Mouse (Mus musculus) MEL (cell line): Measurements from ENCODE around the gene Sgms1. TPM values are rescaled to one million over a fixed set of nuclear protein-coding genes. Genes with fewer than 3 reads are reported as not detected.

ENCODE experiments used
- DNase-seq: peaks from one replicate; pipeline ENCODE4 v3.0.0; 2011; ENCODE audit warnings: low read depth, low spot score
- H3K27ac ChIP-seq: 2 replicates; pipeline ENCODE4 v1.5.1; 2012; ENCODE audit warnings: low read depth, mild to moderate bottlenecking, control low read depth, low read length, moderate library complexity; ENCODE audit not compliant: control insufficient read depth
- H3K27me3 ChIP-seq, 2 experiments: fragments of 150-350 bp in 1 of 2; sonication (generic) in 1 of 2; 2 replicates each; pipeline ENCODE4 v1.6.1; 2012; ENCODE audit warnings: low read length in 2 of 2, mild to moderate bottlenecking in 2 of 2, improper control_type of control experiment in 1 of 2, moderate library complexity in 1 of 2; ENCODE audit not compliant: insufficient read depth in 2 of 2, control insufficient read depth in 1 of 2
- H3K36me3 ChIP-seq, 2 experiments: 2 replicates each; pipeline ENCODE4 v1.6.1; 2012 to 2014; ENCODE audit warnings: low read length in 2 of 2, improper control_type of control experiment in 1 of 2, inconsistent platforms in 1 of 2, mild to moderate bottlenecking in 1 of 2; ENCODE audit not compliant: insufficient read depth in 2 of 2, control insufficient read depth in 1 of 2
- H3K4me1 ChIP-seq, 2 experiments: fragments of 150-350 bp in 1 of 2; sonication (generic) in 1 of 2; 2 replicates each; pipeline ENCODE4 v1.6.1; 2012; ENCODE audit warnings: low read length in 2 of 2, improper control_type of control experiment in 1 of 2, mild to moderate bottlenecking in 1 of 2; ENCODE audit not compliant: insufficient read depth in 2 of 2, control insufficient read depth in 1 of 2
- H3K4me3 ChIP-seq, 2 experiments: fragments of 150-350 bp in 1 of 2; sonication (generic) in 1 of 2; 2 replicates each; pipeline ENCODE4 v1.5.1; 2012; ENCODE audit warnings: low read depth in 2 of 2, low read length in 2 of 2, mild to moderate bottlenecking in 2 of 2, moderate library complexity in 2 of 2, control low read depth in 1 of 2, improper control_type of control experiment in 1 of 2; ENCODE audit not compliant: control insufficient read depth in 1 of 2, insufficient read depth in 1 of 2
- H3K79me2 ChIP-seq: 2 replicates; pipeline ENCODE4 v1.6.1; 2012; ENCODE audit warnings: mild to moderate bottlenecking, low read length, moderate library complexity; ENCODE audit not compliant: control insufficient read depth, poor library complexity, insufficient read depth
- H3K9ac ChIP-seq: 2 replicates; pipeline ENCODE4 v1.6.1; 2012; ENCODE audit warnings: low read depth, mild to moderate bottlenecking, control low read depth, low read length, moderate library complexity; ENCODE audit not compliant: control insufficient read depth, poor library complexity, severe bottlenecking
- H3K9me3 ChIP-seq: fragments of 150-350 bp; sonication (generic); replicated peaks from 2 replicates; pipeline ENCODE4 v1.6.1; 2012; ENCODE audit warnings: mild to moderate bottlenecking, low read length, improper control_type of control experiment, moderate library complexity; ENCODE audit not compliant: insufficient read depth
- BHLHE40 ChIP-seq: IDR thresholded peaks from 2 replicates; pipeline ENCODE4 v1.6.1; 2012; ENCODE audit warnings: low read depth, mild to moderate bottlenecking, inconsistent platforms, low read length, improper control_type of control experiment, borderline replicate concordance
- CHD1 ChIP-seq: IDR thresholded peaks from 2 replicates; pipeline ENCODE4 v1.6.1; 2012; ENCODE audit warnings: low read depth, mild to moderate bottlenecking, inconsistent platforms, low read length, improper control_type of control experiment
- CHD2 ChIP-seq: IDR thresholded peaks from 2 replicates; pipeline ENCODE4 v1.6.1; 2011; ENCODE audit warnings: low read length, improper control_type of control experiment
- E2F4 ChIP-seq: IDR thresholded peaks from 2 replicates; pipeline ENCODE4 v1.6.1; 2011; ENCODE audit warnings: low read depth, low read length, improper control_type of control experiment, borderline replicate concordance
- ELF1 ChIP-seq: IDR thresholded peaks from 2 replicates; pipeline ENCODE4 v1.6.1; 2014; ENCODE audit warnings: low read depth, mild to moderate bottlenecking, inconsistent platforms, low read length, improper control_type of control experiment, moderate library complexity
- ETS1 ChIP-seq: IDR thresholded peaks from 2 replicates; pipeline ENCODE4 v1.6.1; 2012; ENCODE audit warnings: low read depth, mild to moderate bottlenecking, inconsistent platforms, low read length, improper control_type of control experiment, moderate library complexity
- GABPA ChIP-seq: IDR thresholded peaks from 2 replicates; pipeline ENCODE4 v1.6.1; 2012; ENCODE audit warnings: low read depth, mild to moderate bottlenecking, inconsistent platforms, low read length, improper control_type of control experiment, moderate library complexity
- GATA1 ChIP-seq: IDR thresholded peaks from 2 replicates; pipeline ENCODE4 v1.6.1; 2011; ENCODE audit warnings: low read depth, low read length, improper control_type of control experiment
- HCFC1 ChIP-seq: IDR thresholded peaks from 2 replicates; pipeline ENCODE4 v1.6.1; 2012; ENCODE audit warnings: low read depth, mild to moderate bottlenecking, inconsistent platforms, low read length, improper control_type of control experiment, moderate library complexity
- KAT2A ChIP-seq: conservative IDR thresholded peaks from 2 replicates; pipeline ENCODE4 v1.6.1; 2012; ENCODE audit warnings: low read depth, low read length, improper control_type of control experiment, inconsistent platforms
- MAFK ChIP-seq: IDR thresholded peaks from 2 replicates; pipeline ENCODE4 v1.6.1; 2011; ENCODE audit warnings: low read depth, mild to moderate bottlenecking, low read length, improper control_type of control experiment, borderline replicate concordance
- MAX ChIP-seq: IDR thresholded peaks from 2 replicates; pipeline ENCODE4 v1.6.1; 2011; ENCODE audit warnings: low read length, improper control_type of control experiment
- MEF2A ChIP-seq: IDR thresholded peaks from 2 replicates; pipeline ENCODE4 v1.6.1; 2014; ENCODE audit warnings: low read depth, mild to moderate bottlenecking, inconsistent platforms, low read length, improper control_type of control experiment; ENCODE audit not compliant: poor library complexity, insufficient replicate concordance, severe bottlenecking; ENCODE audit errors: extremely low read depth
- MXI1 ChIP-seq: IDR thresholded peaks from 2 replicates; pipeline ENCODE4 v1.6.1; 2011; ENCODE audit warnings: mild to moderate bottlenecking, low read depth, low read length, improper control_type of control experiment
- MYC ChIP-seq: IDR thresholded peaks from 2 replicates; pipeline ENCODE4 v1.6.1; 2011; ENCODE audit warnings: low read depth, mild to moderate bottlenecking, low read length, improper control_type of control experiment, moderate library complexity
- NRF1 ChIP-seq: IDR thresholded peaks from 2 replicates; pipeline ENCODE4 v1.6.1; 2014; ENCODE audit warnings: low read depth, mild to moderate bottlenecking, inconsistent platforms, low read length, improper control_type of control experiment, moderate library complexity; ENCODE audit not compliant: poor library complexity, insufficient read depth, severe bottlenecking
- POLR2A ChIP-seq, 2 experiments: IDR thresholded peaks; 2 replicates each; pipeline ENCODE4 v1.6.1; 2011 to 2012; ENCODE audit warnings: low read length in 2 of 2, mild to moderate bottlenecking in 2 of 2, control low read depth in 1 of 2, improper control_type of control experiment in 1 of 2, low read depth in 1 of 2, moderate library complexity in 1 of 2; ENCODE audit not compliant: control insufficient read depth in 1 of 2, insufficient read depth in 1 of 2, poor library complexity in 1 of 2
- POLR2AphosphoS2 ChIP-seq: IDR thresholded peaks from 2 replicates; pipeline ENCODE4 v1.6.1; 2011; ENCODE audit warnings: low read length, improper control_type of control experiment
- SIN3A ChIP-seq: IDR thresholded peaks from 2 replicates; pipeline ENCODE4 v1.6.1; 2012; ENCODE audit warnings: low read length, improper control_type of control experiment, inconsistent platforms
- SMC3 ChIP-seq: IDR thresholded peaks from 2 replicates; pipeline ENCODE4 v1.6.1; 2011; ENCODE audit warnings: low read depth, low read length, improper control_type of control experiment
- TCF12 ChIP-seq: IDR thresholded peaks from 2 replicates; pipeline ENCODE4 v1.6.1; 2014; ENCODE audit warnings: low read depth, mild to moderate bottlenecking, inconsistent platforms, low read length, improper control_type of control experiment, moderate library complexity
- UBTF ChIP-seq: IDR thresholded peaks from 2 replicates; pipeline ENCODE4 v1.6.1; 2012; ENCODE audit warnings: low read depth, mild to moderate bottlenecking, inconsistent platforms, low read length, improper control_type of control experiment, moderate library complexity, borderline replicate concordance; ENCODE audit not compliant: insufficient read depth
- USF1 ChIP-seq: IDR thresholded peaks from 2 replicates; pipeline ENCODE4 v1.6.1; 2014; ENCODE audit warnings: low read depth, mild to moderate bottlenecking, inconsistent platforms, low read length, improper control_type of control experiment, moderate library complexity
- USF2 ChIP-seq, 2 experiments: IDR thresholded peaks; 2 replicates each; pipeline ENCODE4 v1.6.1; 2011 to 2012; ENCODE audit warnings: improper control_type of control experiment in 2 of 2, low read length in 2 of 2, borderline replicate concordance in 1 of 2, inconsistent platforms in 1 of 2, low read depth in 1 of 2, mild to moderate bottlenecking in 1 of 2; ENCODE audit not compliant: insufficient read depth in 1 of 2
- ZC3H11A ChIP-seq: IDR thresholded peaks from 2 replicates; pipeline ENCODE4 v1.6.1; 2012; ENCODE audit warnings: low read depth, mild to moderate bottlenecking, inconsistent platforms, low read length, improper control_type of control experiment
- ZKSCAN1 ChIP-seq: IDR thresholded peaks from 2 replicates; pipeline ENCODE4 v1.6.1; 2012; ENCODE audit warnings: low read depth, mild to moderate bottlenecking, inconsistent platforms, low read length, improper control_type of control experiment, moderate library complexity
- ZMIZ1 ChIP-seq: IDR thresholded peaks from 2 replicates; pipeline ENCODE4 v1.6.1; 2012; ENCODE audit warnings: low read depth, mild to moderate bottlenecking, inconsistent platforms, low read length, improper control_type of control experiment, moderate library complexity
- polyA plus RNA-seq, 2 experiments: library from polyadenylated mRNA; stranded (reverse) in 1 of 2; unstranded in 1 of 2; fragments of >175 nt in 1 of 2; fragments of >200 nt in 1 of 2; gene quantifications; 2 replicates each; pipeline versions ENCODE4 v1.2.1 to v1.2.4; 2012; ENCODE audit warnings: low replicate concordance in 2 of 2, low read depth in 1 of 2; ENCODE audit not compliant: insufficient read length in 2 of 2, insufficient read depth in 1 of 2, missing spikeins in 1 of 2
- total RNA-seq: library from RNA; depleted of rRNA; stranded (reverse); fragments of 300-350 nt; gene quantifications from 2 replicates; pipeline ENCODE4 v1.2.3, GENCODE M21; 2012

Sgms1 gene
- total and polyA plus RNA-seq, 3 experiments, result 16.3 to 18.5 TPM; not detected in 1

- no peak for TF ChIP-seq NRF1
- no peak for TF ChIP-seq GABPA
- TF ChIP-seq CHD1, result no peak
- no peak for TF ChIP-seq CHD2
- TF ChIP-seq MXI1, result no peak
- peak; percentile 76 for TF ChIP-seq GATA1
- TF ChIP-seq HCFC1, result 0 out of 2 replicates have a peak, but pooled peaks have one; percentile 15
- TF ChIP-seq ETS1, result peak; percentile 69
- TF ChIP-seq MAX, result no peak; the same call in 1 of the 2 replicates
- TF ChIP-seq POLR2AphosphoS2, result no peak
- no peak for TF ChIP-seq ZKSCAN1
- TF ChIP-seq MYC, result no peak
- no peak for TF ChIP-seq KAT2A
- TF ChIP-seq MEF2A, result no peak
- no peak for TF ChIP-seq SMC3
- no peak for TF ChIP-seq ZMIZ1
- TF ChIP-seq MAFK, result no peak
- TF ChIP-seq BHLHE40, result no peak
- no peak for TF ChIP-seq ZC3H11A
- no peak for TF ChIP-seq UBTF
- TF ChIP-seq POLR2A (IDR thresholded peaks at IDR 0.05; ENCODE audit: control insufficient read depth in 1 of 2, insufficient read depth in 1 of 2, low read depth in 1 of 2, low read length in 2 of 2, poor library complexity in 1 of 2), result peak in 1 of 2 experiments; percentile 59; a peak in 2 of 4 replicates
- TF ChIP-seq USF1, result no peak
- peak; percentile 58 for TF ChIP-seq TCF12
These were observed 232.5 kb downstream of the Sgms1 start (continued) for GRCm38 (mm10) chr19:32157045-32157444.

- Histone ChIP-seq H3K9me3 (no peaks in the 10 kb centered on the region), H3K4me3 (no peak overlapping the region), H3K36me3 (peaks cover 2 to 35% of the 10 kb centered on the region in 2 experiments), H3K27me3 (no peaks in the 10 kb centered on the region), H3K27ac (no peak overlapping the region), H3K4me1 (peaks cover 19 to 24% of the 10 kb centered on the region in 2 experiments), H3K79me2 (peaks cover 12% of the 10 kb centered on the region), H3K9ac (no peak overlapping the region)
- no peak for DNase-seq
- no peak for TF ChIP-seq UBTF
- no peak for TF ChIP-seq ELF1
- TF ChIP-seq ZC3H11A, result no peak
- TF ChIP-seq USF2 (IDR thresholded peaks at IDR 0.05; ENCODE audit: borderline replicate concordance in 1 of 2, insufficient read depth in 1 of 2, low read depth in 1 of 2, low read length in 2 of 2), result no peak
- TF ChIP-seq SMC3, result no peak
- no peak for TF ChIP-seq MXI1
- TF ChIP-seq TCF12, result no peak
- TF ChIP-seq SIN3A, result no peak
- TF ChIP-seq MAX, result no peak
- no peak for TF ChIP-seq MEF2A
- no peak for TF ChIP-seq USF1
- TF ChIP-seq HCFC1, result no peak
- no peak for TF ChIP-seq NRF1
- TF ChIP-seq E2F4, result no peak
- no peak for TF ChIP-seq POLR2AphosphoS2
These were observed 237.0 kb downstream of the Sgms1 start for GRCm38 (mm10) chr19:32152529-32152928.
